Mouse (Mus musculus) adrenal gland, adult 18-20 months (tissue): ENCODE results near the gene Lrrc27. TPM values are rescaled to one million over a fixed set of nuclear protein-coding genes. Genes with fewer than 3 reads are reported as not detected.

Experiments
- DNase-seq, 2 experiments: peaks; one replicate each; pipeline ENCODE4 v3.0.0; 2021 to 2022; ENCODE audit warnings: low spot score in 2 of 2
- total RNA-seq, 2 experiments: library from RNA; stranded (reverse); gene quantifications; 1 replicate in 1 of 2; 2 replicates in 1 of 2; pipeline ENCODE4 v1.2.3; 2021

Lrrc27 gene
- total RNA-seq, 2 experiments from 2014 or later, result 8.1 to 14.7 TPM

DNA sequence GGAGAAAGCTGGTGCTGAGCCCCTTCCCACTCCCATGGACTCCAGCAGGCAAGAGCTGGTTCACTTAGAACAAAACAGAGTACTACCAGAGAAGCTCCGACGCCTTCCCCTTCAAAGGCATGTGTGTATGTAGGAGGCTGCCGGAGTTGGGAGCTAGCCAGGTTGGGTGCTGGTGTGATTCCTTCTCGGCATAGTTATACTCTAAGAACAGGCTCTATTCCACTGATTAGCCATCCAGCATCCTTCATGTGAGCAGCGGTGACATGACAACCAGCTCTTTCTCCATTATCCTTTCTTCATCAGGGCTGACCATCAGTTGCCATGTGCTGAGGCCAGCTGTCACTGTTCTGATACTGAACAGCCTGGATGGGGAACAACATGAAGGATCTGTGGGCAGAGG lies 59.1 kb downstream of the Lrrc27 start:
- no peak for DNase-seq

DNA sequence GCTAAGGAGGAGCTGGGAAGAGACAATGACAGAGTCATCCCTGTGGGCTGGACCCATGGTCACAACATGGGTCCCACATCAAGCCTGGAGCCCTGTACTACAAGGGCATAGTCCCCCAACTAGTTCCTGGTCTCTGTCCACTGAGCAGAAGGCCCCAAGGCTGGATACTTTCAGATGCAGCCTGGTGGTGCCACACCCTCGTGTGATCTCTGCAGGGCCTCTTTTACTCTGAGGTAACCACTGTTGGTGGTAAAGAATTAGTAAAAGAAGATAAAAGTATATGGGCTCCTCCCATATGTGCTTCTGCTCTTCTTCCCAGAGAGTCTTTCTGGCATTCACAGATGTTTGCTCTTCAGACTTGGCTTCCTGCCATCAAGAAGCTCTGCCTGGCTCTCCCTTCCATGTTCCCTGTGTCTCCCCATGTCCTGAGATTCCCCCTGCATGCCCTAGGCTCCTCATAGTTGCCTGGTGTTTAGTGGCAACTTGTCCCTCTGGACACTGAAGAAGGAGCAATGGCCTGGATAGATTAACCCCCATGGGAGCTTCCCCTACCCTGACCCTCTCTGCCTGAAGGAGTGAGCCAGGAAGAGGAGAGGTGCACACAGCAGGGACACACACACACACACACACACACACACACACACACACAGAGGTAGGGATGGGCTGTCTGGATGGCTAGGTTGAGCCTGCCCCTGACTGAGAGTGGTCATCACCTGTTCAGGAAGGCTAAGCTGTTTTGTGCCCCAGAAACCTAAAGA lies 60.0 kb downstream of the Lrrc27 start:
- no peak for DNase-seq

DNA sequence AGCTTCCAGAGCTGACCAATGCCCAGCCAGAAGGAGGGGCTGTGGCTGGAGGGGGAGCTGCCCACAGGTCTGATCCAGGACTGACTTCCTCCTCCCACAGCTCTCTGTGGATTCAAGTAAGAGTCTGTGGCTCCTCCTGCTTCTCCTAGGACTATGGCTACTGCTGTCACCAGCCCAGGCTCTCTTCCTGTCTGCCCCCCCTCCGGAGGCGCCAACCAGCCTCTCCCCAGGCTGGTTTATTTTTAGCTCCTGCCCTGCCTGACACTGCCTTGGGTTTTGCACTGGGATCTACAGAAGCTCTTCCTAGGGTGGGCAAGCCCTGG lies 60.6 kb downstream of the Lrrc27 start:
- DNase-seq, result no peak

- DNase-seq, result no peak
Observed at GRCm38 (mm10) chr7:139275586-139275985, 62.8 kb downstream of the Lrrc27 start.

DNA sequence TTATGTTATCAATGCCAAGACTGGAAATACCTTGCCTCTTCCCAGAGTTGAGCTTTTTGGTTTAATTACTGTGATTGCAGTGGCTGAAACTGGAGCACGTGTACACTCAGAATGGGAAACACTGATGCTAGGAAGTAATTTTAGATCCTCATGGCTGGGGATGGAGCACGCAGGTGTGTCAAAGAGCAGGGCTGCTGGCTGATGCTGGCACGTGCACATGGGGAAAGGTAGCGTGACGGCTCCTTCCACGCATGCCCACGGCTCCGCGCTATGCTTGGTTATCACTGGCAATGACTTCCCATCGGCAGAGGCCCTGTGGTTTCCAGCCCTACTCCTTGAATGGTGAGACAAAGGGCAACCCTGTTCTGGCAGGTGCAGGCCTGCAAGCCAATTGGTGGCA lies 63.4 kb downstream of the Lrrc27 start:
- DNase-seq, result no peak

- no peak for DNase-seq
Observed at GRCm38 (mm10) chr7:139277536-139277935, 64.7 kb downstream of the Lrrc27 start.

GRCm38 (mm10) chr7:139279571-139279970 lies 66.8 kb downstream of the Lrrc27 start:
- no peak for DNase-seq

GRCm38 (mm10) chr7:139280044-139280443 lies 67.3 kb downstream of the Lrrc27 start:
- no peak for DNase-seq

GRCm38 (mm10) chr7:139281195-139281594 lies 68.4 kb downstream of the Lrrc27 start:
- DNase-seq, result no peak

DNA sequence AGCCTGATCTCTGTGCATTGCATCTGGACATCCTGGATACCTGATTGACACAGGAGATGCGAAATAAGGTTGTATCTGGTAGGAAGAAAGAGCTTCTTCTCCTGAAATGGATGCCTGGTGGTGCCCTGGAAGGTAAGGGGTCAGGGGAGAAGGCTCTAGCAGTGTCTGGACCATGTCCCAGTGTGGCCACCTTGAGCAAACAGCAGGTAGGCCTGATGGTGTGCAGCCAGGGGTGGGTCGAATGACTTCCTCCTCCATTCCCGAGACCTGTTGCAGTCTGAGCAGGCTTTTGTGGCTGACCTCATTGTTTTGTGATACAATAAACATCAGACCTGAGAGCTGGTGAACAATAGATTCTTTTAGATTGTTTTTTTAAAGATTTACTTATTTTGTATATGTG lies 69.2 kb downstream of the Lrrc27 start:
- DNase-seq, result no peak

GRCm38 (mm10) chr7:139285295-139285943 lies 72.6 kb downstream of the Lrrc27 start:
- no peak for DNase-seq

- DNase-seq, result no peak
Observed at GRCm38 (mm10) chr7:139288540-139288939, 75.8 kb downstream of the Lrrc27 start.

Other genes starting within 250 kb of the Lrrc27 start
- under 1 TPM; 0.22 to 0.70 TPM for gene Dpysl4, start 127.0 kb upstream of the Lrrc27 start, total RNA-seq
- 1 to 10 TPM; 3.2 to 4.3 TPM for gene Stk32c, start 319 bp downstream of the Lrrc27 start, total RNA-seq
- gene Pwwp2b, start 35.5 kb downstream of the Lrrc27 start, total RNA-seq, result 10 to 100 TPM; 11.7 to 12.3 TPM
- 100 to 1,000 TPM in 1 of 2 experiments, 10 to 100 TPM in 1; 80.9 to 101 TPM for gene Inpp5a, start 176.1 kb downstream of the Lrrc27 start, total RNA-seq